Mouse (Mus musculus) cerebellum, adult 18-20 months (tissue): ENCODE results near the gene Tmem95.

Source experiments
- DNase-seq, 2 experiments: peaks; one replicate each; pipeline ENCODE4 v3.0.0; 2021

Tmem95 gene

DNA sequence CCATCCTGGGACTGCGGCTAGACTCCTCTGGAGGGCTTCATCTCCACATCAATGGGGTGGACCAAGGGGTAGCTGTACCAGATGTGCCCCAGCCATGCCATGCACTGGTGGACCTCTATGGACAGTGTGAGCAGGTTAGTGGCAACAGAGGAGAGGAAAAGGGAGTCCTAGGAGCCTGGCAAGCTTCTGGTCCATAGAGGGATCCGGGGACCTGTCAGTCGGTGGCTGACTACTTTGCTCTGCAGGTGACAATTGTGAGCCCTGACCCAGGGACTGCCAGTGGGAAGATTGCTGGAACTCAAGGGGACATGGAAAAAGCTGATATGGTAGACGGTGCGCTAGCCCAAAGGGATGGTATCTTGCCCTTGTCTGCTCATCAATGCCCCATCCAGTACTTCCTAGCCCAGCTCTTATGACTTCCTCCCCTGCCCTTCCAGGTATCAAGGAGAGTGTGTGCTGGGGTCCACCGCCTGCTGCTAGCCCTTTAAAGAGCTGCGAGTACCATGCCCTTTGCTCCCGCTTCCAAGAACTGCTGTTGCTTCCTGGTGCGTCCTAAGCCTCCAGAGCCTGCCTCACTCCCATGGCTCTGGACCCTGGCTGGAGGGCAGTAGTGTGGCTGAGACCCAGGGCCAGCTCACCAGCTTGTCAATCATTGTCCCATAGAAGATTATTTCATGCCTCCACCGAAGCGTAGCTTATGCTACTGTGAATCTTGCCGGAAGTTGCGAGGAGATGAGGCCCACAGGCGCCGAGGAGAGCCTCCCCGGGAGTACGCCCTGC, 33.2 kb upstream of the Tmem95 start:
- no peak for DNase-seq

DNA sequence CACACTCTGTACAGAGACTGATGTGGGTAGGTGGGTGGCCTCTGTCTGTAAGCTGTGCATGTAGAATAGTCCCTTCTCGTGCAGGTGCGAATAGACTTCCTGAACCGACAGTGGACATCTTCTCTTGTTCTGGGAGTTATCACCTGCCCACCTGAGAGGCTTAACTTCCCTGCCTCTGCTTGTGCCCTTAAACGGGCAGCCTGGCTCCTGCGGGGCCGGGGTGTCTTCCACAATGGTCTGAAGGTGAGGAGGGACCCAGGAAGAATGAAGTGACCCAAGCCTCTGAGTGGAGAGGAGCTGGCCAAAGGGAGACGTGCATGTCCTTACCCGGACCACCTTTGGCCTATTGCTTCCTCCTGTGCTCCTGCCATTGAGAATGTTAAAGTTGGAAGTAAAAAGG, 32.4 kb upstream of the Tmem95 start:
- no peak for DNase-seq

DNA sequence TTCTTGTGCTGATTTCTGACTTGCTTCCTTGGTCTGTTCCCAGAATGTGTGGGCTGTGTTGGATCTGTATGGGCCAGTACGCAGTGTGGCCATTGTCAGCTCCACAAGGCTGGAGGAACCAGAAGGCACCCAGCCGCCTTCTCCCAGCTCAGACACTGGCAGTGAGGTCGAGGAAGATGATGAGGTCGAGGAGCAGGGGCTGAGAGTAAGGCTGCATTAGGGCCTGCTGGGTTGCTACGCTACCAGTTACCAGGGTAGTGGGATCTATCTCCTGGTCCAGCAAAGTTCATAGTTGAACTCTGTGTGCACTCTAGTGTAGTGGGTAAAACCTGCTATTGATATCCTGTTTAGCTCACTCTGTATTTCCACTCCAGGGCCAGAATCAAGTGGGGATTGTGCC, 31.4 kb upstream of the Tmem95 start:
- no peak for DNase-seq

DNA sequence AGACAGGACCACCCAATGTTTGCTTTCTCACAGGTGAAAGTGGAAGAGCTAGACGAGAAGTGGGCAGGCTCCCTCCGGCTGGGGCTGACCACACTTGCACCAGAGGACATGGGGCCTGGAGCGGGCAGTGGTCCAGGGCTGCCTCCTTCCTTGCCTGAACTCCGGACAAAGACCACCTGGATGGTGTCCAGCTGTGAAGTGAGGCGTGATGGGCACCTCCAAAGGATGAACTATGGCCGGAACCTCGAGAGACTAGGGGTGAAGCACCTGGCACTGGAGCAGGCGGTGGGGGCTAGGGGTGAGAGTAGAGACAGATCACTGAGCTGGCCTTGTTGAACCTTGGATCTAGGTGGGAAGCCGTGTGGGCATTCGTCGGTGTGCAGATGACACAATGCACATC, 30.8 kb upstream of the Tmem95 start:
- no peak for DNase-seq

DNA sequence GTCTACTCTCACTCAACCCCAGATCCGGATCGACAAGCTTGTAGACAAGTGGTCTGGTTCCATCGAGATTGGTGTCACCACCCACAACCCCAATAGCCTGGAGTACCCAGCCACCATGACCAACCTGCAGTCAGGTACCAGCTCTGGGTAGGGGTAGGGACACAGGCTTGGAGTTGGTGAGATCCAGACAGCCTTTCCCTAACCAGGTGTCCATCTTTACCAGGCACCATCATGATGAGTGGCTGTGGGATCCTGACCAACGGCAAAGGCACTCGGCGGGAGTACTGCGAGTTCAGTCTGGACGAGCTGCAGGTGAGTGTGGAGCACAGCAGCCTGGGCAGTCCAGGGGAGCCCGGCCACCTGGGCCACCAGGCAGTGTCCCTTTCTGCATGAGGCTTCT, 26.5 kb upstream of the Tmem95 start:
- DNase-seq, result no peak

DNA sequence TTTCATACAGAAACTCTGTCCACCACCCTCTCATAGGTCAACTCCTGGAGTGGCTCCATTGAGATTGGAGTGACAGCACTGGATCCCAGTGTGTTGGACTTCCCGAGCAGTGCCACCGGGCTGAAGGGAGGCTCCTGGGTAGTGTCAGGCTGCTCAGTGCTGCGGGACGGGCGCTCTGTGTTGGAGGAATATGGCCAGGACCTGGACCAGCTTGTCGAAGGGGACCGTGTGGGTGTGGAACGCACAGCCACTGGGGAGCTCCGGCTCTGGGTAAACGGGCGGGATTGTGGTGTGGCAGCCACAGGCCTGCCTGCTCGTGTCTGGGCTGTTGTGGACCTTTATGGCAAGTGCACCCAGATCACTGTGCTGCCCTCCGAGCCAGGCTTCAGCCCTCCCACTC, 25.2 kb upstream of the Tmem95 start:
- no peak for DNase-seq

DNA sequence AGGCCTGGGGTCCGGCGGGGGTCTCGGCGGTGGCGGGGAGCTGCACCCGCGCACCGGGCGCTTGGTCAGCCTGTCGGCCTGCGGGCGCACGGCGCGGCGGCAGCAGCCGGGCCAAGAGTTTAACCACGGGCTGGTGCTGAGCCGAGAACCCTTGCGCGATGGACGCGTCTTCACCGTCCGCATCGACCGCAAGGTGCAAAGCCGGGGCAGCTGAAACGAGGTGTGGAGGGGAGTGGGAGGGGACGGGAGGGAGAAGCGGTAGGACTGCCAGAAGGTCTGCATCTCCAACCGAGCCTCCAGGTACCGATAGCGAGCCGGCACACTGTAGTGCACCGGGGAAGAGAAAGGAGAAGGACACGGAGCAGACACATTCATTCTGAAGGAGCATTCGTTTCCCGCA, 24.2 kb upstream of the Tmem95 start:
- DNase-seq, result peak in 1 of 2 experiments; percentile 30

DNA sequence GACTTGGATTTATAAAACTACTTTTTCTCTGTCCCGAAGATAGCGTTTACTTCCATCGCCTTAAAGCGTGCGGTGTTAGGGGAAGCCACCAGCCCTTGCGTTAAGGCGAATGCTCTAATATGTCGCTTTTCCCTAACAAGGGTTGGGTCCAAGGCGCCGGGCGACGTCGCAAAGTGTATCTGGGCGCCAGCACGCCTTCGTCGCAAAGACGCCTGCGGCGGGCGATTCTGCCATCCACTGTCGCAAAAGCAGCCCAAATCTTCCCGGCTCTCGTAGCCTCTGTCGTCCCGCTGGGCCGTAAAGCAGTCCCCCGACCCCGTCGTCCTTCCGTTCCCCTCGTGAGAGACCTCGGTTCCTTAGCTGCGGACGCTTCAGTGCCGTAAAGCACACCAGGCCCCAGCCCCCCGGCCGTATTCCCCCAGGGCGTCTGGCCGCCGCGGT, 23.6 kb upstream of the Tmem95 start:
- peak; percentile 94 to 95 for DNase-seq

DNA sequence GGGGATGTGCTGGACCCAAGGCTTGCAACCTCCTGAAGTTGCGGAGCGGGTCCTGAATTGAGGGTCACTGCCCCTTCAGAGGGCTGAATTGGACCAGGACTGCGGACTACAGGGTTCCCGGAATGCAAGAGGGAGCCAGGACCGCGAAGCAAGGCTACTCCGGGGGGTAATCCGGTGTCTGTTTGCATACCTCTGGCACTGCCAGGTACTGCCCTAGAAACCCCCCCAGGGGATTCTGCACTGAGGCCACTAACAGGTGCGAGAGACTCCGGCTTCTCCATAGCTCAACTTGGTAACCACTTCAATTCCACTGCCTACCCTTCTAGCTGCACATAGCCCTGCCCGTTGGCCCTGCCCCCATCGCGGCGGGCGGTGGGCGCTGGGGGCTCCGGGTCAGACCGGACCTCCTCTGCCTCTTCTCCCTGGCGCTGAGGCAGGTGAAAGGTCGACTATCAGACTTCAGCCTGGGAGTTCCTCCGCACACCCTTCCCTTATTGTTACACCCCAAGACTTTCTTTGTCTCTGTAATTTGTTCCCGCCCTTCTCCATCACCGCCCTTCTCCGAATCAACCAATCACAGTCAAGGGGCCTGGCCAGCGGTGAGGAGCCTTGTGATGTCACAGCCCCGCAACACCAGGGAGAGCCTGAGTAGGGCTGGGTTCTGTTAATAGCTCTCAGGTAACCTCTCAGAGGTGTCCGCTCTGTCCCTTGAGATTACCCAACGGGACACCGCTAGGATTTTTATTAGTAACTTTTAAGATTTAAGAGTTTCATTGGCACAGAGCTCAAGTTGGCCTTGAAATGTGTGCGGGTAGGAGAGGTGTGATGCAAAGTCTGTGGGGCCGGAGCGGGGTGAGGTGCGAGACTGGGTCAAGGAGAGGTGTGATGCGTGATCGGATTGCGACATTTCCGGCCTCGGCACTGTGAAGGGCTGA, 22.9 kb upstream of the Tmem95 start, which contains the start of the genes 2810408A11Rik and Neurl4:
2810408A11Rik (minus strand) TSS at position 517 of the 935 bp plus-strand sequence.
Neurl4 (plus strand) TSS at position 602 of the 935 bp plus-strand sequence.
- DNase-seq, result peak; percentile 85 to 94

DNA sequence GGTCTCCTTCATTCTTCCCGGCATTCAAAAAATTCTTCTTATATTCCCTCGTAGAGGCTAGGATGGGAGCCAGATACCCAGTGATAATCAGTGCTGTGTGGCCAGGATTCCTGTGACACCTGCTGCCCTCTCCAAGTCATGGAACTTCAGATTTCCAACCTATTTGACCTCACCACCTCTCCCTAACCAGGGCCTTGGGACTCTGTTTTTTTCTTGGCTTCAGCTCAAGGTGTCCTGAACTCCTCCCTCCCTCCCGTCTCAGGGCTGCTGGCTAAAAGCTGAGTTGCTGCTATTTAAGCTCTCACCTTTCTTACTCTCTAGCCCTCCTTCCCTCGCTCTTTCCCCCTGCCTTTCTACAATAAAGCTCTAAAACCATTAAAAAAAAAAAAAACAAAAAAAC, 22.1 kb upstream of the Tmem95 start:
- DNase-seq, result no peak

DNA sequence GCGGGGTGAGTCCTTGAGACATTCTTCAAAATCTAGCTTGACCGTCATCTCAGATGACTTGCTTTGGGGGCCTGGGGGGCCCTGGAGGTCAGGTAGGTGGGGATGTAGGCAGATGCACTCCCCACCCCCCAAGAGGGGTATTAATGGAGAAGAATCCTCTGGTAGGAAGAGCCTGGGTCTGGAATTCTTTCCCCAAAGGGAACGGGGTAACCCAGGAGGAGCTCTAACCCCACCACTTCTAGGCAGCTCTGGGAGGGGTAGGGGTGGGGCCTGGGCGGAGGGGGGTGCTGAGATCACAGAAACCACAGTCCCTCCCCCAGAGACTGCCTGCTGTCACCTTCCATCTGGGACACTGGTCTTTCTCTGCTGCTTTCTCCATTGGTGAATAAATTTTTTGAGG, 17.5 kb upstream of the Tmem95 start, which contains the start of gene Acap1:
Acap1 (minus strand) TSS at position 249 of the 400 bp plus-strand sequence.
- no peak for DNase-seq

DNA sequence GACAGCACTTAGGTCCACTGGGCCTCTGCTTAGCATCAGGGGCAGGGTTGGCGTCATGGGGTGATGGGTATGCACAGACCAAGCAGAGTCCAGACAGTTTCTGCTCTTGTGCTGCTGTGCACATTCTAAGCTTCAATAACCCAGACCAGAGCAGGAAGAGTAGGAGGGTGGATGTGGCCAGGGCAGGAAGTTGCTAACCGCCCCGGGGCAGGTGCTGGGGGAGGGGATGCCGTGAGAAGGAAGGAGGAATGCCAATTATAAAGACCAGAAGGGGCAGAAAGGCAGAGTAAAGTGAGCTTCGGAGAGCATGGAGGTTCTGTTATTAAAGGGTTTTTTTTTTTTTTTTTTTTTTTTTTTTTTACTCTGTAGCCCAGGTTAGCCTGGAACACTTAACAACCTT, 16.9 kb upstream of the Tmem95 start:
- no peak for DNase-seq

DNA sequence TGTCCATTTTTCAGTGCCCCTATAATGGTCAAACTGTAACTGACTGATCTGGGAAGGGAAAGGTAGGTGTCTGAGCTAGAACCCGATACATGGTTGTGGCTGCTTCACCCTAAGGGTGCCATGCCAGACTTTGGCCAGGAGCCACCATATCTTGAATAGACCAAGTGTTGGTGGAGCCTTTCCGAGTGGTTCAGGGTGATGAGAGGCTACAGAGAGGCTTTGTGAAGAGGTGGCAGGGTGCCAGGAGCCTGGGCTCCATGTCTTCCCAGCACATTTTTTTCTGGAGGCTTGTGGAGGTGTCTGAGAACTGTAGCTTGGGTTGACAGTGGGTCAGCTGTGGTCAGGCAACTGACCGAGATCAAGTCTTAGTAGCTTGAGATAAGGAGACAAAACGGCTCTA, 13.7 kb upstream of the Tmem95 start:
- no peak for DNase-seq

DNA sequence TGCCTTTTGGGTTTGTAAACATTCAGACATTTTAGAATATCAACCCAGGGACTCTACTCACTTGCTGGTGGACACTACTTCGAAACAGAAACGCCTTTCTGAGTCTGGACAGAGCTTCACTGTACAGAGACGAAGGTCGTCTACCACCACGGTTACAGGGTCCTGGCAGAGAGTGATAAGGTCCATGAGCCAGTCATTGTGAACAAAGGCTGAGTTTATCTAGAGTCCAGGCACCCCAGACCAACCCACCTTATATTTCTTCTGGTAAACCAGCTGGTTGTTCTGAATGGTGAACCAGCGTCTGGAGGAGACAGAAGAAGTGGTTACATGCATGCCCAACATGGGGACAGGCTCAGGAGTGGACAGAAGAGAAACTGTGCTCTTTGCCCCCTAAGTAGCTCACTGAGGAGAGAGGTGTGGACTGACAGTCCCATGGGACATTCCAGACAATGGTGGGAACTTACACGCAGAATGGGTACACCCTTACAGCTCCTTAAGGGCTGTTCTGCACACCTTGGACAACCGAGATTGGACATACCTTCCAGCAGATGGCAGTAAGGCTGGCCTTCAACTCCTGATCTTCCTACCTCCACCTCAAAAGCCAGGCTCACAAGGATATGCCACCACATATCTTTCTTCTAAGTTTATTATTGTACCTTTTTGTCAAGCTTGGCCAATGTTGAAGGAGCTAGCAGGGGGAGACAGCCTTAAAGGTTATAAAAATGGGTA, 9.3 kb upstream of the Tmem95 start:
- no peak for DNase-seq

DNA sequence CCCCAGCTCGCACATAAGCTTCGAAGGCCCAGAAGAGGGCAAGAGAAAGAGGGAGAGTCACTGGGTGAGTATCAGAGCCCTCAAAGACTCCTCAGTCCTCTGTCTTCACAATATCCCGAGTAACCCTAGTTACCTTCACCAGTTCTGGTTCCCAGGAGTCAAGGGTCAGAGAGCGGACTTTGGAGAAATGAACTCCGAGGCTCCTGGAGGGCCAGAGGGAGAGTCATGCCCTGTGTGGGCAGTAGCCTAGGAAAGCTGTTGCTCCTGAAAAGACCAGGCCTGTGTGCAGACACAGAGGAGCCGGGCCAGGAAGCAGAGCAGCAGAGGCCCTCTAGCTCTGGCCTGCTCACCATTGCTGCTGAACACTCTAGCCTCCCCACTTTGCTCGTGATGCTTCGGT, 6.8 kb upstream of the Tmem95 start:
- DNase-seq, result no peak

DNA sequence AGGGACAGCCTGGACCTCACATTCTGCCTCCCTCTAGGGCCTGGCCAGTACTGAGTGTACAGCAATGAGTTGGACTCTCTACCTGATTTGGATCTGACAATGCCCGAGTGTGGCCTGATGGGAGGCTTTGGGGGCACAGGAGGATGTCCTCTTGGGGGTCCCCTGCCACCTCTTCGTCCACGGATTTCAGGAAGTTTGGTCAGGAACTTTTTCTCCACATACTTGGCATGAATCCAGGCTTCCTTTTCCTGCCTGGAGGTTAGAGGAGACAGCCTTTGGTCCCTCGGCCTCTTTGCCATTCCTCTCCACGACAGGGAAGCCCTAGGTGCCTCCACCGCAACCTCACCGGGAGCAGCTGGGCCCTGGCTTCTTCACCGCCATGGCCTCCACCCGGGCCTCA, 6.4 kb upstream of the Tmem95 start:
- DNase-seq, result no peak

DNA sequence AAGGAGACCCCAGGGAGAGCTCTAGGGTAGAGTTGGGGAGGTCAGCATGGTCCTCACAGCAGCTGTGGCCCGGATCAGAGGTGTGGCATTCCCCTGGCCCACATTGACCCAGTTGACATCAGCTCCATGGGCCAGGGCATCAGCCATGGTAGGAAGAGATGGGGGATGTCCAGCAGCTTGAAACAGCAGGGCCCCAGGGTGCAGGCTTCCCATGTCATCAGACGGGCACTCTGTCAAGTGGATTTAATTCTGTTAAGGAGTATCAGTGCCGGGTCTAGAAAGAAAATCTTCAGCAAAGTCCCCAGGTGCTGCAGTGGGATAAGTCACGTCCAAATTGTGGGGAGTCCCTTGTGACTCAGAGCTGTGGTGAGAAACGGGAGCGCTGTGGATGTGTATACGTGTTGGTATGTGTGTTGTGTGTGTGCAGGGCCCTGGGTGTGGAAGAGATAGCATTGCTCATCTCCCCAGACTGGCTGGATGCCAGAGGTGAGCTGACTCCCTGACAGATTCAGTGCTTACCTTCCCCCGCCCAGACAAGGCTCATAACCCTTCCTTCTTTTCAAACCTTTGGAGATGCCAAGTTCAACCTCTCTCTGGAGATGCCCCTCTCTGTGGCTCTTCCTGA, 5.8 kb upstream of the Tmem95 start:
- no peak for DNase-seq

DNA sequence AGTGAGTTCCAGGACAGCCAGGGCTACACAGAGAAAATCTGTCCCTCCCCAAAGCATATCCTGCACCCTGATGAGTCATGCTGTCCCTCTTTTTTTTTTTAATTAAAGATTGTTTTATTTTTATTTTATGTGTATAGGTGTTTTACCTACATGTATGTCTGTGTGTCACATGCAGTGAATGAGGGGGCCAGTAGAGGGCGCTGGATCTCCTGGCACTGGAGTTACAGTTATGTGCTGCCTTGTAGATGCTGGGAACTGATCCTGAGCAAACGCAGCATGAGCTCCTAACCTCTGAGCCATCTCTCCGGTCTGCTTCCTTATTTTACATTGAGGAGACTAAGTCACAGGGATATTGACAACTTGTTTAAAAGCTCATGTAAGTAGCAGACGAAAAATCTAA, 5.2 kb upstream of the Tmem95 start:
- DNase-seq, result peak; percentile 30 to 51

DNA sequence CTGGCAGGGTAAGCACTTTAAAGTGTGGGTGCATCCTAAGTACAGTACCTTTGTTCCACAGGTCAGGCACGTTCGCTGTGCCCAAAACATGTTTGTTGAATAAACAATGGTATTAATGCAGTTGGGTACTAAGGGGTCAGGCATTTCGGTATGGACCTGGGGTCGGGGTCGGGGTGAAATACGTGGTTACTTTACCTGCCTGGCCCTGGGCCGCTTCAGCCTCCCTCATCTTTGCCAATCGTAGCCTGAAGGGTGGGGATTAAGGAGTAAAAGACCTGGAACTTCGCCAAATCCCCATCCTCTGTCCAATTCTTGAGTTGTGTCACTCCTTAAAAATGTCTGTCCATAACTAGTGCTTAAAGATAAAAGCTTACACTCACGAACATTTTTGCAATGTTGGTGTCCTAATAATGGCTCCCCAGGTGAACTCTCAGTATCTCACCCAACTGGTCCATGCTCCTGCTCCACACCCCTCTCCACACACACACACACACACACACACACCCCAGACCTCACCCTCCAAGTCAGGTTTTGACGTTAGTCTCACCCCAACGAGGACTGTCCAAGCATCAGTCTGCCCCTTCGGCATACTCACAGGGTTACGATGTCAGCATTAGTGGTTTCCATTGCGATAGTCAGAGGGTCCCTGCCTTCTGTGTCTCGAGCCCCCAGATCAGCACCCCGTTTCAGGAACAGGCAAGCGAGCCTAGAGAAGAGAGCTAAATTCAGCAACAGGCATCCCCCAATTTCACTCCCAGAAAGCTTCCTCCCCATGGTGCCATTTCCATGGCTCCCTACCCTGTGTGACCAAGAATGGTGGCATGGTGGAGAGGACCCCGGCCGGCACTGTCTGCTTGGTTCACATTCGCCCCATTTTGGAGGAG, 4.2 kb upstream of the Tmem95 start:
- DNase-seq, result no peak

DNA sequence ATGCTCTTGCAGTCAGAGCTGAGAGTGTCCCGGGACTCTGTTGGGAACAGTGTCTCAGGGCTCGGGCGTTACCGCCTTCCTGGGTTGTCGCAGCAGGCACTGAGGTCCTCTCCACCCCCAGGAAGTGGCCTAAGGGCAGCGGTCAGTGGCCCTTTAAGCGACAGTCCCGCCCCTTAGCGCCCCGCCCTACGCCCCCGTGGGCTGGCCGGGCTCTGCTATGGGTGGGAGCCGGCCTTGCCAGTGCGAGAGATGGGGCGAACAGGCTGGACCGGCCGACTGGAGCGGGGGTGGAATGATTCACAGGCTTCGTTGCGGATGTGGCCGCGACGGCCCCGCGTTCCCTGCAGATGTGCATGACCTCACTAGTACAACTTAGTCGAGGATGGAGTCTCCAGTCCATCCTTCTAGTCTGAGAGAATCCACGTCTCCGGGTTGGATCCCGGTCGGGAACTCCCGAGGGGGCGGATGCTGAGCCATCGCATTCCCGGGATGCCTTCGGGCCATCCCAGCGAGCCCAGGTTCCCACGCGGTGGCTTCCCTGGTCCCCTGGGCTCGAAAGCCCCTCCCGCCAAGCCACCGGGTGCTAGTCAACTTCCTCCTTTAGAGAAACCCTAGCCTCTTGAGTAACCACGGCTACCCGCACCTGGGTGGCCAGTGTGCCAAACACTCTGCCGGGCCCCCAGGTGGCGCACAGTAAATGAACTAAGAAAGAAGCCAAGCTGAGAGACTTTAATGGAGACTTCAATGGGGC, 3.2 kb upstream of the Tmem95 start, which contains the start of gene Kctd11:
Kctd11 (minus strand) TSS at position 554 of the 751 bp plus-strand sequence.
- peak; percentile 76 to 78 for DNase-seq

DNA sequence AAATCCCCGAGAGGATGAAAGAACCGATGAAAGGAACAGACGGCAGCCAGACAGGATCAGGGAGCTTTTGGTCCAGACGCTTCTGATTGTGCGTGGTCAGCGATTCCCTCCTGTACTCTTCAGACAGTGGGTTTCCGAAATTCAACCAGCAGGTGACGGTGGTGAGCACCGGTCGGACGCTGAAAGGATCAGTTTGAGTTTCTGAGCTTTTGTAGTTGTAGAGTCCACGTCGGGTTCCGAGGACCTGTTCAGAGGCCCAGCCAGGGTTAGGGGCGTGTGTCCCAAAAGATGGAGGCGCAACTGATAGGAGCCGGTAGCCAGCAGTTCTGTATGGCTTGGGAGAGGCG, 2.7 kb upstream of the Tmem95 start:
- peak; percentile 64 to 67 for DNase-seq
